ENCODE assay signal across 8 mouse cellular contexts in genomic region chr17:28689586-28690283, GRCm38 (mm10). TPM values are rescaled to one million over a fixed set of nuclear protein-coding genes. Genes with fewer than 3 reads are reported as not detected.
DNase-seq lines count a peak whose midpoint lies in the region; ATAC-seq lines count a peak whose summit lies in the region.

Gene Slc26a8 (minus strand): TSS chr17:28690233.

- H3K4me1 ChIP-seq in embryonic facial prominence, embryonic 13.5 days, result peaks cover 21% of the 10 kb centered on the region
- peaks cover 34% of the 10 kb centered on the region for H3K4me1 ChIP-seq in liver, embryonic 16.5 days (ENCODE audit: control insufficient read depth, low read depth, low read length)

- peaks cover 18% of the 10 kb centered on the region for H3K27me3 ChIP-seq in embryonic facial prominence, embryonic 13.5 days
- no peaks in the 10 kb centered on the region for H3K27me3 ChIP-seq in liver, embryonic 16.5 days (ENCODE audit: control insufficient read depth, insufficient read depth, low read depth, low read length)

- peak within 1 kb of the TSS; percentile 85 for H3K4me2 ChIP-seq in embryonic facial prominence, embryonic 13.5 days
- peak within 1 kb of the TSS; percentile 77 for H3K4me2 ChIP-seq in liver, embryonic 16.5 days (ENCODE audit: low read depth, low read length)

- no peaks in the 10 kb centered on the region for H3K9me3 ChIP-seq in embryonic facial prominence, embryonic 13.5 days
- H3K9me3 ChIP-seq in liver, embryonic 16.5 days (replicated peaks; ENCODE audit: control insufficient read depth, low read length), result no peaks in the 10 kb centered on the region

- no peaks in the 10 kb centered on the region for H3K36me3 ChIP-seq in embryonic facial prominence, embryonic 13.5 days
- no peaks in the 10 kb centered on the region for H3K36me3 ChIP-seq in liver, embryonic 16.5 days (ENCODE audit: control insufficient read depth, insufficient read depth)

- WGBS in embryonic facial prominence, embryonic 13.5 days, result 7% methylated on average over 40 of the region's 40 CpGs
- 6% methylated on average over 40 of the region's 40 CpGs for WGBS in liver, embryonic 16.5 days (ENCODE audit: insufficient replicate concordance)

- H3K9ac ChIP-seq in embryonic facial prominence, embryonic 13.5 days, result peak within 1 kb of the TSS; percentile 97
- H3K9ac ChIP-seq in liver, embryonic 16.5 days (ENCODE audit: low read depth, low read length), result peak within 1 kb of the TSS; percentile 70

- peak; percentile 48 to 65 for DNase-seq in left cerebral cortex, adult 18-20 months (ENCODE audit: low spot score in 2 of 2)
- no peak for DNase-seq in left cerebral cortex, adult 8-10 months (ENCODE audit: low spot score in 2 of 2)
- DNase-seq in adrenal gland, postnatal 14 days, result peak; percentile 58
- DNase-seq in induced T-regulatory cell, adult 2 months (ENCODE audit: low read depth), result peak; percentile 51
- DNase-seq in spleen, postnatal 10 days (ENCODE audit: low spot score in 2 of 2), result peak; percentile 60 to 63
- no peak for DNase-seq in gastrocnemius, postnatal 25 days

- peak within 1 kb of the TSS; percentile 12; the same call in 1 of the 2 replicates for H3K27ac ChIP-seq in embryonic facial prominence, embryonic 13.5 days
- H3K27ac ChIP-seq in liver, embryonic 16.5 days (ENCODE audit: low read length), result peak within 1 kb of the TSS; percentile 95

- ATAC-seq in embryonic facial prominence, embryonic 13.5 days (ENCODE audit: insufficient number of reproducible peaks, insufficient read depth, low FRiP score, low TSS enrichment, low read depth), result no peak
- no peak for ATAC-seq in liver, embryonic 16.5 days (ENCODE audit: low read depth)

- H3K4me3 ChIP-seq in embryonic facial prominence, embryonic 13.5 days, result peak within 1 kb of the TSS; percentile 99
- peak within 1 kb of the TSS; percentile 93 for H3K4me3 ChIP-seq in liver, embryonic 16.5 days (ENCODE audit: low read depth, low read length)

RNA-seq across cellular contexts. Expression of gene Slc26a8, which starts in this region (rescaled TPM):
- 1 to 10 TPM; 6.5 to 9.5 TPM for total RNA-seq in left cerebral cortex, adult 18-20 months (2021)
- 1 to 10 TPM; 6.0 to 8.4 (median 6.9) TPM for total RNA-seq in left cerebral cortex, adult 8-10 months (2022)
- 1.3 and 2.9 TPM in 2 replicates for total RNA-seq in adrenal gland, postnatal 14 days (2021)
- polyA plus RNA-seq in embryonic facial prominence, embryonic 13.5 days (2015; fragmentation: Nextera tagmentation; extraction: Ambion mirVana), result 0.43 and 0.46 TPM in 2 replicates
- polyA plus RNA-seq in liver, embryonic 16.5 days (2015; fragmentation: Nextera tagmentation; extraction: Ambion mirVana), result 0.07 and 0.29 TPM in 2 replicates
- total RNA-seq in gastrocnemius, postnatal 25 days (2021), result under 1 TPM in 1 of 2 experiments, not detected in 1; 0.27 TPM

Comparison
In these comparisons a context has a peak if more than half of its experiments do, and no peak if none do; other contexts are left out.
1. DNase-seq: peak in left cerebral cortex, adult 18-20 months (2 of 2), adrenal gland, postnatal 14 days (single experiment), induced T-regulatory cell, adult 2 months (single experiment) and spleen, postnatal 10 days (2 of 2); none in left cerebral cortex, adult 8-10 months (0 of 2) and gastrocnemius, postnatal 25 days (single experiment).